Mouse (Mus musculus): ENCODE data around the gene Otop1. TPM values are rescaled to one million over a fixed set of nuclear protein-coding genes. Genes with fewer than 3 reads are reported as not detected.

The Otop1 gene
- not detected for polyA plus RNA-seq (2015; fragmentation: Illumina TruSeq; extraction: RNeasy Lipid Tissue Mini Kit (QIAGEN cat#74804); ENCODE audit: insufficient read depth, low read depth, low replicate concordance)

GRCm38 (mm10) chr5:38275771-38276170 lies at the start of gene Otop1:
Gene Otop1 (plus strand): TSS chr5:38275972.

GRCm38 (mm10) chr5:38260107-38260682 lies 15.6 kb upstream of the Otop1 start, which contains the start of gene Tmem128:
Gene Tmem128 (plus strand): TSS chr5:38260185.

GRCm38 (mm10) chr5:38318966-38319786 lies 43.4 kb downstream of the Otop1 start, which contains the start of gene Drd5:
Gene Drd5 (plus strand): TSS chr5:38319367.

Other genes with a start within 250 kb of the Otop1 start
- gene Stx18, start 237.2 kb upstream of the Otop1 start, polyA plus RNA-seq (2015; fragmentation: Illumina TruSeq; extraction: RNeasy Lipid Tissue Mini Kit (QIAGEN cat#74804); ENCODE audit: insufficient read depth, low read depth, low replicate concordance): 9.8 TPM
- gene Nsg1, start 116.1 kb upstream of the Otop1 start, polyA plus RNA-seq (2015; fragmentation: Illumina TruSeq; extraction: RNeasy Lipid Tissue Mini Kit (QIAGEN cat#74804); ENCODE audit: insufficient read depth, low read depth, low replicate concordance): 4.9 TPM
- gene Zbtb49, start 55.5 kb upstream of the Otop1 start, polyA plus RNA-seq (2015; fragmentation: Illumina TruSeq; extraction: RNeasy Lipid Tissue Mini Kit (QIAGEN cat#74804); ENCODE audit: insufficient read depth, low read depth, low replicate concordance): 5.5 TPM
- 8.7 TPM for gene Lyar, start 55.5 kb upstream of the Otop1 start, polyA plus RNA-seq (2015; fragmentation: Illumina TruSeq; extraction: RNeasy Lipid Tissue Mini Kit (QIAGEN cat#74804); ENCODE audit: insufficient read depth, low read depth, low replicate concordance)
- 9.2 TPM for gene Tmem128, start 15.8 kb upstream of the Otop1 start, polyA plus RNA-seq (2015; fragmentation: Illumina TruSeq; extraction: RNeasy Lipid Tissue Mini Kit (QIAGEN cat#74804); ENCODE audit: insufficient read depth, low read depth, low replicate concordance)
- gene Drd5, start 43.4 kb downstream of the Otop1 start, polyA plus RNA-seq (2015; fragmentation: Illumina TruSeq; extraction: RNeasy Lipid Tissue Mini Kit (QIAGEN cat#74804); ENCODE audit: insufficient read depth, low read depth, low replicate concordance): not detected
- 1.1 TPM for gene Slc2a9, start 227.2 kb downstream of the Otop1 start, polyA plus RNA-seq (2015; fragmentation: Illumina TruSeq; extraction: RNeasy Lipid Tissue Mini Kit (QIAGEN cat#74804); ENCODE audit: insufficient read depth, low read depth, low replicate concordance)